Mouse (Mus musculus): Measurements from ENCODE around the gene Otulin. TPM values are rescaled to one million over a fixed set of nuclear protein-coding genes. Genes with fewer than 3 reads are reported as not detected.

Otulin gene
- total RNA-seq, 2 experiments from 2014 or later = 38.2 to 43.5 TPM

DNA sequence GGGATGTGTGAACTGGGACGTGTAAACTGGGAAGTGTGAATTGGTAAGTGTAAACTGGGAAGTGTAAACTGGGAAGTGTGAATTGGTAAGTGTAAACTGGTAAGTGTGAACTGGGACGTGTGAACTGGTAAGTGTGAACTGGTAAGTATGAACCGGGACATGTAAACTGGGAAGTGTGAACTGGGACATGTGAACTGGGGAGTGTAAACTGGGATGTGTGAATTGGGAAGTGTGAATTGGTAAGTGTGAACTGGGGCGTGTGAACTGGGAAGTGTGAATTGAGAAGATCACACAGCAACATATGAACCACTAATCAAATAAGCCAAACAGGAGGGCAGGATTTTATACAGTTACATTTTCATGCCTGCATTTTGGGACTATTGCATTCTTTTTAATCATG is 27.9 kb upstream of the Otulin start:
- DNase-seq = no peak
- intact Hi-C loops (cut with DNase I) = loop anchor here (2.0 kb wide), 2 partner anchors 56 to 192 kb away; no protein-coding TSS in a partner anchor

DNA sequence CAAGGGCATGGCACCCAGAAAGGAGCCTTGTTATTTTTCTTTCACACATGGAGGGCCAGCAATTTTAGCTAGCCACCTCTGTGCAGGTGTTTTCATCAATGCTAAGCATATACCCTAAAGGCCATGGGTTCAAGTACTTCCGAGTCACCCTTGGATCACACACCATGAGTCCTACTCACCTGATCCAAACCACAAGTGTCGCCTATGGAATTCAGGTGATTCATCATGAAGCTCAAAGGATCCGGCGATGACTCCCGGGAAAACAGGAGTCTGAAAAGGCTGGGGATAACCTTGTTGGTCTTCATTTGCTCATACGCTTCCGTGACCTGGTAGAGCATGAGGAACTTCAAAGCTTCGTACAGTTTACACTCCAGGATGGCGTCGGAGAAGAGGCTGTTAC is 27.4 kb upstream of the Otulin start:
- intact Hi-C loops (cut with DNase I) = loop anchor here (2.0 kb wide), 2 partner anchors 57 to 193 kb away; no protein-coding TSS in a partner anchor
- no peak for DNase-seq

DNA sequence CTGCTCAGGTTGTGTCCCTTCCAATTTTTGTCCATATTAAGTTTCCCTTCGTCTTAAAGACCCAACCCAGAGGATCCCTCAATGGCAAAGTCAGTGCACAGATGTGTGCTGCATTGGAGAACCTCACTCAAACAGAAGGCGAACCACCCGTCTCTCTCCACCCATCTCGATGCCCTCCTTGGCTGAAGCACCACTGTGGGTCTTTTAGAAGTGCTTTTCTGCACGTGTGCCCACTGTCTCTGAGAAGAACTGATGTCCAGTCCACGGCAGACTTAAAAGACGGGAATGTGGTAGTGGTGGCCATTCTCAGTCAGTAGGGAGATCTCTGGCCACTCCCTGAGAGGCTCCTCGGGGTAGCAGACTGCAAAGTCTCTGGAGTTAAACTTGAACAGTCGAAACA is 26.1 kb upstream of the Otulin start:
- DNase-seq = no peak
- intact Hi-C loops (cut with DNase I) = no loop called here

DNA sequence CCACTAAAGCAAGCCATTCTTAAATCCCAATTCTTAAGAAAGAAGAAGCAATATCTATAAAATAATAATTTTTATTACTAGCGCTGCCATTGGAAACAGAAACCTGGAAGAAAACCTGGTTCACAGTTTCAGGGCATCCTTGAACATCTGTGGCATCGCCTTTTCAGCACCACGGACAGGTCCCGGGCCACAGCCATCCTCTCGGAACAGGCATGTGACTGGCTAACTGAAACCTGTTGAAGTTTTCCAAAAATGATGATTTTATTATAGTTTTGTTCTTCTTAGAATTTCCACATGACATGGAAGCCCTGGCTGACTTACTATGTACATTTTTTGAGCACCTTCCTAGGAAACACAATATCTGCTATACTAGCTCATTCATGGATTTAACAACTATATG is 24.5 kb upstream of the Otulin start:
- intact Hi-C loops (cut with DNase I) = no loop called here
- peak; percentile 50 to 71 for DNase-seq

GRCm38 (mm10) chr15:27647686-27648085 is 17.2 kb upstream of the Otulin start:
- DNase-seq = no peak
- intact Hi-C loops (cut with DNase I) = no loop called here

DNA sequence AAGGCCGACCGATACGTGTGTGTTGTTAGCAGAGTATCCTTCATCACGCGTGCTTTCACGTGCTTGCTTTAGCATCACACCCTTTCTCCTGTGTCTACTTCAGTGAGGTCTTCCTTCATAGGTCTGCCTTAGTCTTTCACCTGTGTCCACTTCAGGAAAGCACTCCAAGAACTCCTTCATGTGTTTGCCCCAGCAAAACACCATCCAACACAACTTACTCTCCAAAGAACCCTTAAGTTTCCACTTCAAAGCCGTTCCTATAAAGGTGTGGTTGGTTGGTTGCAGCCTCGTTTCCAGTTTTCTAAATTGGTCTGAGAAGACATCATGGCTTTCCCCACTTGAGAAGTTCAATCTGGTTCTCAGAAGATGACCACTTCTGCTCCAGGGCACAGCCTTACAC is 16.2 kb upstream of the Otulin start:
- intact Hi-C loops (cut with DNase I) = no loop called here
- DNase-seq = no peak

GRCm38 (mm10) chr15:27645250-27645649 is 14.8 kb upstream of the Otulin start:
- DNase-seq = no peak
- intact Hi-C loops (cut with DNase I) = no loop called here

DNA sequence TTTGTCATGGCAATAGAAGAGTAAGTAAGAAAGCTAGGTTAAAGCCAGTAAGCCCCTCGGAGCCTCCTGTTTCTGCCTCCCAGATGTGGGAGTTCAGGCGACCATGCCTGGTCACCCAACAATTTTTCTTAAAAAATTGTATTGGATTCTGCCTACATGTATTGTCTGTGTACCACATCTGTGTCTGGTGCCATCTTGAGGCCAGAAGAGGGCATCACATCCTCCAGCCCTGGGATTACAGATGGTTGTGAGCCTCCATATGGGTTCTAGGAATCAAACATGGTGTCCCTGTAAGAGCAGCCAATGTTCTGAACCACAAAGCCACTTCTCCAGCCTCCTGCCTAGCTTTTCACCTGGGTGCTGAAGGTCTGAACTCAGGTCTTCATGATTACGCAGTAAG is 12.4 kb upstream of the Otulin start:
- intact Hi-C loops (cut with DNase I) = loop anchor here (2.0 kb wide), 2 partner anchors 318 to 326 kb away; no protein-coding TSS in a partner anchor
- DNase-seq = peak; percentile 57 to 68

DNA sequence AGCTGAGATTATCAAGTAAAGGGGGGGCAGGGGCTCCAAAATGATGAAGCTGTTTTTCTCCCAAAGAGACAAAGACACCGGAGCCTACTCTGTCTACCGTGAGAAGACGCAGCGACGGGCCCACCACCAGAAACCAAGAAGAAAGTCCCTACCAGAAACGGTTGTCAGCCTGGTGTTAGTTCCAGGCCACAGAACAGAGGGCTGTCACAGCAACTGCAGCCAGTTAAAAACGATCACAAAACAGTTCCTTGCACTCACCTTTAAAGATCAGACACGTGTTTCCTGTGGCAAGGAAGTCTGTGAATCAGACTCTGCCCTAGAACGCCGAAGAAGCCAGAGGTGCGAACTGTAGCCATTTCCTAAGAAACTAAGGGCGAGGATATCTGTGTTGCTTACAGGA is 10.7 kb upstream of the Otulin start:
- intact Hi-C loops (cut with DNase I) = no loop called here
- DNase-seq = no peak

- no peak for DNase-seq
- intact Hi-C loops (cut with DNase I) = no loop called here
Measured at GRCm38 (mm10) chr15:27633941-27634900, 3.7 kb upstream of the Otulin start.

DNA sequence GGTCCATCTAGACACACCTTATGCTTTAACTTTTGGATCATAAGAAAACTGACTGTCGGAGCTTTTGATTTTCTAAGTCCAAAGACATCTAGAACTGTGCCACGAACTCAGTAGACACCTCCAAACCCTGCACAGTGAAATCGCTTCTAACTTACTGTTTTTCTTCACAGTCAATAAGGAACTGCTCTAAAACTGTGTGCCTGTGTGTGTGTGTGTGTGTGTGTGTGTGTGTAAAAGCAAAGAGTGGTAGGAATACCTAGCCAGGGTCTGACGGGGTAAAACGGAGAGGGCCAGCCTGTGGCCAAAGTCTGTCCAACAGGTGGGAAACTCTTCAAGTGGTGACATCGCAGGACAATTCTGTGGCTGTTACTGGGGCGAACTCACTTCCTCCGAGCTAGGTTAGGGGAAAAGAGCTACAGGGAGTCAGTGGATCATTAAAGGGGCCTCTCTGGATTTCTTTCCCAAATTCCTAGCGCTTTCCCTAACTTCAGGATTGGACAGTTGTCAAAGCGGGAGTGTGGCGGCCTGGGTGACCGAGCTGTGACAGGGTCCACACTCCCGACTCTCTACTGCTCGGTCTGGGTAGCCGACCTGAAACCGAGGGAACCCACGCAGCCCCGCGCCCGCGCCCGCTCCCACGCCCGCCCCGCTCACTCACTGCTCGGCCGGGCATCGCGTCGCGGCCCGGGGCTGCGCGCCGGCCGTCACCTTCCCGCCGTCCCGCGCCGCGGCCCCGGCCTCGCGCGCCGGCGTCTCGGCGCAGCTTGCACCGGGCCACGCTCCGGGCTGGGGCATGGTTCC is 493 bp downstream of the Otulin start:
- intact Hi-C loops (cut with DNase I) = no loop called here
- DNase-seq = peak; percentile 46 to 49

- DNase-seq = no peak
- intact Hi-C loops (cut with DNase I) = no loop called here
Measured at GRCm38 (mm10) chr15:27629046-27629445, 1.4 kb downstream of the Otulin start.

GRCm38 (mm10) chr15:27627794-27628193 is 2.7 kb downstream of the Otulin start:
- DNase-seq = no peak
- intact Hi-C loops (cut with DNase I) = no loop called here

- intact Hi-C loops (cut with DNase I) = no loop called here
- DNase-seq = no peak
Measured at GRCm38 (mm10) chr15:27626314-27626713, 4.2 kb downstream of the Otulin start.

GRCm38 (mm10) chr15:27625890-27626255 is 4.6 kb downstream of the Otulin start:
- no peak for DNase-seq
- intact Hi-C loops (cut with DNase I) = no loop called here

- DNase-seq = no peak
- intact Hi-C loops (cut with DNase I) = no loop called here
Measured at GRCm38 (mm10) chr15:27625014-27625889, 5.2 kb downstream of the Otulin start.

- intact Hi-C loops (cut with DNase I) = no loop called here
- DNase-seq = no peak
Measured at GRCm38 (mm10) chr15:27623286-27623685, 7.2 kb downstream of the Otulin start.

DNA sequence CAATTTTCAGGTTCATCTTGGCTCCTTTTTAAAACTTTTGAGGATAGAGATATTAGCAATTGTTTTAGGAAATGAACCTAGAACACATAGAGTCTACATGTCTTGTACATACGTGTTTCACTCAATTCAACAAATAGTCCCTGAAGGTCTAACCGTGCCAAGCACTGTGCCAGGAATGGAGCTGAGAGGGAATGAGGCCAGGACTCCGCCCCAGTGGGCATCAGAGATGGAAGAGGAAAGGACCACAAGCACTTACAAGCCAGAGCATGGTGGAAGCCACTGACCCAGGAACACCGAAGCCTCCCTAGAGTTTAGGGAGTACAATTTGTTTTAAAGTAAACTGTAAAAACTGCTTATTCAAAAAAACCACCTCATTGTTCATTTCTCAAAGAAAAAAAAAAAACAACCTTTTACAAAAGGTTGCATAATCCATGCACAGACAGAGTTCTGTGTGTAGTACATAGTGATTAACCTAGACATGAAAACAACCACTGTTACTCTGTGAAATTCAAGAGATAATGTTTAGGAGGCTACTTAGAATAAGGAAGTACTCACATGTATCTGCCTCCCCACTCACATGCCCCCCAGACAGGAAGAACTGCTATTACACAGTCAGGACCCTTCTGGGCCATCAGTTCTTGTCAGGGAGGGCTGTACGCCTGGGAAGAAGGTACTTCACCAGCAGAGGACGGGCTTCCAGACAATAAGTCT is 9.9 kb downstream of the Otulin start:
- DNase-seq = peak in 1 of 2 experiments; percentile 40
- intact Hi-C loops (cut with DNase I) = no loop called here

GRCm38 (mm10) chr15:27619683-27620082 is 10.8 kb downstream of the Otulin start:
- intact Hi-C loops (cut with DNase I) = loop anchor here (5.0 kb wide), 1 partner anchor 152 kb away; the partner anchor contains the start of gene Ank
- no peak for DNase-seq
